Mouse (Mus musculus): ENCODE results near the gene Rho.

- no peak for TF ChIP-seq POLR2A (IDR thresholded peaks at IDR 0.05; ENCODE audit: insufficient read length, low read depth)
- TF ChIP-seq TCF3 (IDR thresholded peaks at IDR 0.05; ENCODE audit: insufficient read length, low read depth): no peak
- TF ChIP-seq USF1 (IDR thresholded peaks at IDR 0.05; ENCODE audit: low read depth): no peak
- no peak for TF ChIP-seq MAX (IDR thresholded peaks at IDR 0.05; ENCODE audit: low read depth)
- TF ChIP-seq MYOD1 (IDR thresholded peaks at IDR 0.05; ENCODE audit: control insufficient read depth in 1 of 3, insufficient read length in 2 of 3, low read depth in 2 of 3): no peak
- TF ChIP-seq E2F4 (IDR thresholded peaks at IDR 0.05; ENCODE audit: insufficient read depth): no peak
- TF ChIP-seq CEBPB (IDR thresholded peaks at IDR 0.05; ENCODE audit: insufficient read depth, poor library complexity, severe bottlenecking): no peak
- TF ChIP-seq TCF12 (IDR thresholded peaks at IDR 0.05; ENCODE audit: insufficient read depth, poor library complexity, severe bottlenecking): no peak
- TF ChIP-seq POLR2AphosphoS2 (IDR thresholded peaks at IDR 0.05; ENCODE audit: insufficient read length, low read depth): no peak
Measured at GRCm38 (mm10) chr6:115967291-115967880, 35.8 kb downstream of the Rho start.
